Mouse (Mus musculus): ENCODE results near the gene Xntrpc. TPM values are rescaled to one million over a fixed set of nuclear protein-coding genes. Genes with fewer than 3 reads are reported as not detected.
"Not testable (repeated sequence)": the region's sequence is repeated elsewhere in the genome, so short reads cannot be mapped to it uniquely, and the experiment has no call there.

The Xntrpc gene
- 0.98 and 1.5 TPM in 2 replicates for polyA plus RNA-seq (2014; fragmentation: Nextera tagmentation; extraction: Ambion mirVana)

GRCm38 (mm10) chr7:102065046-102065891, at the start of gene Xntrpc, which contains the start of the genes Rnf121 and Xndc1:
Xntrpc (plus strand) TSS chr7:102065713.
Rnf121 (minus strand) TSS chr7:102065469.
Xndc1 (plus strand) TSS chr7:102065511.
- H3K9ac ChIP-seq (replicated peaks; ENCODE audit: low read depth, low read length) = peak within 1 kb of the TSS; percentile 68
- H3K4me3 ChIP-seq (ENCODE audit: low read depth, low read length) = peak within 1 kb of the TSS; percentile 48
- no peaks in the 10 kb centered on the region for H3K36me3 ChIP-seq (ENCODE audit: control insufficient read depth, insufficient read depth, low read length)
- H3K27ac ChIP-seq (ENCODE audit: low read depth, low read length) = peak within 1 kb of the TSS; percentile 50
- WGBS = under 1% methylated on average over 56 of the region's 56 CpGs
- ATAC-seq (ENCODE audit: low read depth) = peak; percentile 100
- no peaks in the 10 kb centered on the region for H3K9me3 ChIP-seq (ENCODE audit: control insufficient read depth, low read length)
- no peaks in the 10 kb centered on the region for H3K27me3 ChIP-seq (ENCODE audit: control insufficient read depth, insufficient read depth, low read length)
- H3K4me1 ChIP-seq (ENCODE audit: control insufficient read depth, insufficient read depth, low read length) = peaks cover 19% of the 10 kb centered on the region
- H3K4me2 ChIP-seq (ENCODE audit: low read depth, low read length) = peak within 1 kb of the TSS; percentile 70

- Histone ChIP-seq H3K4me3 (ENCODE audit: low read depth, low read length) (no peak overlapping the region), H3K27me3 (ENCODE audit: control insufficient read depth, insufficient read depth, low read length) (no peaks in the 10 kb centered on the region), H3K4me2 (ENCODE audit: low read depth, low read length) (no peak overlapping the region), H3K27ac (ENCODE audit: low read depth, low read length) (no peak overlapping the region), H3K9ac (replicated peaks; ENCODE audit: low read depth, low read length) (no peak overlapping the region), H3K9me3 (ENCODE audit: control insufficient read depth, low read length) (no peaks in the 10 kb centered on the region), H3K4me1 (ENCODE audit: control insufficient read depth, insufficient read depth, low read length) (no peaks in the 10 kb centered on the region), H3K36me3 (ENCODE audit: control insufficient read depth, insufficient read depth, low read length) (peaks cover 72% of the 10 kb centered on the region)
- no peak for ATAC-seq (ENCODE audit: low read depth)
- WGBS = 90% methylated on average over 4 of the region's 4 CpGs
These were observed 48.6 kb upstream of the Xntrpc start for GRCm38 (mm10) chr7:102016936-102017335.

DNA sequence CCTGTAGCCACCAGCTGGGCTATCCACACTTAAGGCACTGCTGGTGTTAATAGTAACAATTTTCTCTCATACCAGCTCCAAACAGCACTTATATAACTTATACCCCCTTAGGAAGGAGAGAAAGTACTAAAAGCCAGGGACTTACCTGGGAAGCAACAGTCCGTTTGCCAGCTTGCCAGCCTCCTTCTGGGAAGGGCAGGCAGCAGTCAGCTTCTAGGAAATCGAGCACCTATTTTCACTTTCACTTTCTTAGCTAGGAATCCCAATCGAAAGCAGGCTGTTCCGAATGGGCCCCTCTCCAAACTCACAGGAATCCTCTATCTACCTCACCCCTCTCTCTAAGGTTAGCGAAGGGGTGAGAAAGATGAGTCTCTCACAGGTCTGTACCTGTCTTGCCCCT, 48.1 kb upstream of the Xntrpc start:
- ATAC-seq (ENCODE audit: low read depth) = no peak
- 90% methylated on average over 5 of the region's 5 CpGs for WGBS
- Histone ChIP-seq H3K27me3 (ENCODE audit: control insufficient read depth, insufficient read depth, low read length) (no peaks in the 10 kb centered on the region), H3K27ac (ENCODE audit: low read depth, low read length) (no peak overlapping the region), H3K9me3 (ENCODE audit: control insufficient read depth, low read length) (no peaks in the 10 kb centered on the region), H3K4me2 (ENCODE audit: low read depth, low read length) (no peak overlapping the region), H3K4me1 (ENCODE audit: control insufficient read depth, insufficient read depth, low read length) (no peaks in the 10 kb centered on the region), H3K36me3 (ENCODE audit: control insufficient read depth, insufficient read depth, low read length) (peaks cover 68% of the 10 kb centered on the region), H3K4me3 (ENCODE audit: low read depth, low read length) (no peak overlapping the region), H3K9ac (replicated peaks; ENCODE audit: low read depth, low read length) (no peak overlapping the region)

GRCm38 (mm10) chr7:102018034-102018433, 47.5 kb upstream of the Xntrpc start:
- 85% methylated on average over 7 of the region's 7 CpGs for WGBS
- ATAC-seq (ENCODE audit: low read depth) = no peak

GRCm38 (mm10) chr7:102018590-102018989, 46.9 kb upstream of the Xntrpc start, which contains the start of gene Il18bp:
Il18bp (minus strand) TSS chr7:102018690.
- H3K4me1 ChIP-seq (ENCODE audit: control insufficient read depth, insufficient read depth, low read length) = no peaks in the 10 kb centered on the region
- WGBS = 94% methylated on average over 3 of the region's 3 CpGs
- ATAC-seq (ENCODE audit: low read depth) = no peak

More at GRCm38 (mm10) chr7:102018034-102018433, 47.5 kb upstream of the Xntrpc start:
- no peaks in the 10 kb centered on the region for H3K4me1 ChIP-seq (ENCODE audit: control insufficient read depth, insufficient read depth, low read length)
- H3K9me3 ChIP-seq (ENCODE audit: control insufficient read depth, low read length) = no peaks in the 10 kb centered on the region
- H3K36me3 ChIP-seq (ENCODE audit: control insufficient read depth, insufficient read depth, low read length) = peaks cover 66% of the 10 kb centered on the region
- no peak overlapping the region for H3K27ac ChIP-seq (ENCODE audit: low read depth, low read length)
- H3K4me2 ChIP-seq (ENCODE audit: low read depth, low read length) = no peak overlapping the region
- no peak overlapping the region for H3K4me3 ChIP-seq (ENCODE audit: low read depth, low read length)
- no peaks in the 10 kb centered on the region for H3K27me3 ChIP-seq (ENCODE audit: control insufficient read depth, insufficient read depth, low read length)
- H3K9ac ChIP-seq (replicated peaks; ENCODE audit: low read depth, low read length) = no peak overlapping the region

DNA sequence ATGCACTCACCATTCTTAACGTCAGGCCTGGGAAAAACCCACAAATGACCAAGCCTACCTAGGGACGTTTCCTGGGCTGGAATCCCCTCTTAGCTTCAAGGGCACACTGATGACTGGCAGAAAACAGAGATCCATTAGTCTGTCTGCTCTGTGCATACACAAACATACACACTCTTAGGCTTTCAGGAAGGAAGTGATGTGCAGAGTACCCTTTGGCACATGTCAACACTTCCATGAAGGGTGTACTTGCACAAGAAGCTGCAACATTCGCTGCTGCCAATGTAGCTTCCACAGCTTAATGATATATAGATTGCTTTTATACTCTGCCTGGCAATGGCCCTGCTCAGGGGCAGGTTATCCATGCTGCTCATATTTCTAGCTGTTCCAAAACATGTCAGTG, 46.2 kb upstream of the Xntrpc start:
- no peaks in the 10 kb centered on the region for H3K27me3 ChIP-seq (ENCODE audit: control insufficient read depth, insufficient read depth, low read length)
- H3K4me2 ChIP-seq (ENCODE audit: low read depth, low read length) = no peak overlapping the region
- H3K27ac ChIP-seq (ENCODE audit: low read depth, low read length) = no peak overlapping the region
- WGBS = 65% methylated on average over 3 of the region's 3 CpGs
- no peak overlapping the region for H3K4me3 ChIP-seq (ENCODE audit: low read depth, low read length)
- no peaks in the 10 kb centered on the region for H3K4me1 ChIP-seq (ENCODE audit: control insufficient read depth, insufficient read depth, low read length)
- H3K36me3 ChIP-seq (ENCODE audit: control insufficient read depth, insufficient read depth, low read length) = peaks cover 57% of the 10 kb centered on the region
- no peak for ATAC-seq (ENCODE audit: low read depth)
- no peaks in the 10 kb centered on the region for H3K9me3 ChIP-seq (ENCODE audit: control insufficient read depth, low read length)
- H3K9ac ChIP-seq (replicated peaks; ENCODE audit: low read depth, low read length) = no peak overlapping the region

More at GRCm38 (mm10) chr7:102018590-102018989, 46.9 kb upstream of the Xntrpc start, which contains the start of gene Il18bp:
- peaks cover 60% of the 10 kb centered on the region for H3K36me3 ChIP-seq (ENCODE audit: control insufficient read depth, insufficient read depth, low read length)
- H3K27ac ChIP-seq (ENCODE audit: low read depth, low read length) = no peak within 1 kb of the TSS
- H3K4me2 ChIP-seq (ENCODE audit: low read depth, low read length) = no peak within 1 kb of the TSS
- H3K9me3 ChIP-seq (ENCODE audit: control insufficient read depth, low read length) = no peaks in the 10 kb centered on the region
- H3K27me3 ChIP-seq (ENCODE audit: control insufficient read depth, insufficient read depth, low read length) = no peaks in the 10 kb centered on the region
- H3K4me3 ChIP-seq (ENCODE audit: low read depth, low read length) = no peak within 1 kb of the TSS
- H3K9ac ChIP-seq (replicated peaks; ENCODE audit: low read depth, low read length) = no peak within 1 kb of the TSS

- H3K4me1 ChIP-seq (ENCODE audit: control insufficient read depth, insufficient read depth, low read length); H3K27ac ChIP-seq (ENCODE audit: low read depth, low read length); H3K4me2 ChIP-seq (ENCODE audit: low read depth, low read length); H3K9me3 ChIP-seq (ENCODE audit: control insufficient read depth, low read length); H3K27me3 ChIP-seq (ENCODE audit: control insufficient read depth, insufficient read depth, low read length); H3K9ac ChIP-seq (replicated peaks; ENCODE audit: low read depth, low read length); H3K4me3 ChIP-seq (ENCODE audit: low read depth, low read length): not testable (repeated sequence)
- H3K36me3 ChIP-seq (ENCODE audit: control insufficient read depth, insufficient read depth, low read length) = peaks cover 47% of the 10 kb centered on the region
- WGBS = 70% methylated on average over 2 of the region's 2 CpGs
- peak; percentile 56; the same call in 1 of the 2 replicates for ATAC-seq (ENCODE audit: low read depth)
These were observed 44.6 kb upstream of the Xntrpc start for GRCm38 (mm10) chr7:102020934-102021333.

DNA sequence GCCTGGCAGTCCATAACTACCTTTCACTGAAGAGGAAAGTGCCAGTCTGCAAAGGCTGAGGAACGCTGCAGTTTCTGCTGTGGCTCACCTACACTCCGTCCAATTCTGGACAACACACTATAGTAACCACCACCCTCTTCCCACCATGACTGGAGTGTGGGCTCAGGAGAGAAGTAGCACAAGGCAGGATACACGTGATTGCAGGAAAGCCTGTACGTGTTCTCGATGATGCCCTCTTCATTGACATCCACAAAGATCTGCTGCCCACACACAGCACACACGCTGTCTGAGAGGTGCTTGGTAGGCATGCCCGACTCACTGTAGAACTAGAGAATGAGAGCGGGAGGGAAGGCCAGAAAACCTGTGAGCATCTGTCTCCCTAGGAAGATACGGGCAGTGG, 41.7 kb upstream of the Xntrpc start:
- ATAC-seq (ENCODE audit: low read depth) = no peak
- H3K36me3 ChIP-seq (ENCODE audit: control insufficient read depth, insufficient read depth, low read length) = peaks cover 30% of the 10 kb centered on the region
- H3K27me3 ChIP-seq (ENCODE audit: control insufficient read depth, insufficient read depth, low read length) = no peaks in the 10 kb centered on the region
- no peak overlapping the region for H3K4me3 ChIP-seq (ENCODE audit: low read depth, low read length)
- no peak overlapping the region for H3K9ac ChIP-seq (replicated peaks; ENCODE audit: low read depth, low read length)
- H3K27ac ChIP-seq (ENCODE audit: low read depth, low read length) = no peak overlapping the region
- no peaks in the 10 kb centered on the region for H3K4me1 ChIP-seq (ENCODE audit: control insufficient read depth, insufficient read depth, low read length)
- 96% methylated on average over 9 of the region's 9 CpGs for WGBS
- no peak overlapping the region for H3K4me2 ChIP-seq (ENCODE audit: low read depth, low read length)
- H3K9me3 ChIP-seq (ENCODE audit: control insufficient read depth, low read length) = no peaks in the 10 kb centered on the region

All from neural tube, embryonic 14.5 days (tissue).